Mouse (Mus musculus) myocyte (in vitro differentiated cells): ENCODE data around the gene Gm16440.
"Not testable (repeated sequence)": the region's sequence is repeated elsewhere in the genome, so short reads cannot be mapped to it uniquely, and the experiment has no call there.

Experiments used
- CEBPB ChIP-seq: IDR thresholded peaks from 2 replicates; pipeline ENCODE4 v1.6.1; 2011; ENCODE audit warnings: mild to moderate bottlenecking, moderate library complexity; ENCODE audit not compliant: poor library complexity, insufficient read depth, severe bottlenecking
- POLR2A ChIP-seq: IDR thresholded peaks from one replicate; pipeline ENCODE4 v1.6.1; 2011; ENCODE audit warnings: low read depth, mild to moderate bottlenecking, control low read depth, moderate library complexity; ENCODE audit not compliant: insufficient read length

DNA sequence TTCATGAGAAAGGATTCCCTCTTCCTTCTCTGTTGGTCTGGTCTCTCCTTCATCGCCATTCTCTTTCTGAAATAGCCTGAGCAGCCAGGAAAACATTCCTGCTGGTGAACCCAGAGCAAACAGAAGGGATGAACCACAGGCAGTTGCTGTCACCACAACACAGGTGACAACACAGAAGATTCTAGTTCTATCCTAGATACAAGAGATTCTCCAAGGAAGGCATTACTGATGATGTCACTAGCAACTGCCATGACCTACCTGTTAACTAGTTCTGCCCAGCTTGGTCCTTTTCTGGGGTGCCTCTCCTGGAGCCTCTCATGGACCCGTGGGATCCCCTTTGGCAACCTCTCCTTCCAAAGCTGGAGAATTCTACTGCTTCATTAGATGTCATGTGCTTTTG is 22.3 kb upstream of the Gm16440 start, which contains the start of gene Gm3591:
- not testable (repeated sequence) for TF ChIP-seq POLR2A, CEBPB
